Mouse (Mus musculus) E14TG2a.4 (cell line): ENCODE data around the gene Stk38.

Experiments used
- CTCF ChIP-seq: conservative IDR thresholded peaks from 2 replicates; pipeline ENCODE4 v1.5.1; 2014; ENCODE audit warnings: low read length
- POU5F1 ChIP-seq: IDR thresholded peaks from 2 replicates; pipeline ENCODE4 v1.6.1; 2014; ENCODE audit warnings: low read length, borderline replicate concordance

GRCm38 (mm10) chr17:29043583-29043982, 35.8 kb upstream of the Stk38 start:
- TF ChIP-seq CTCF = no peak
- no peak for TF ChIP-seq POU5F1
